Mouse (Mus musculus) v-Abl transformed pro-B cells (cell line): ENCODE results near the gene Hebp1.

Experiments used
- in situ Hi-C, 2 experiments: fragments of 400-800 bp; cut with MboI; formaldehyde crosslinking; loops; one replicate each; pipeline ENCODE4 v1.15.1; 2025; ENCODE audit not compliant: unreplicated experiment in 2 of 2

Gene Hebp1

DNA sequence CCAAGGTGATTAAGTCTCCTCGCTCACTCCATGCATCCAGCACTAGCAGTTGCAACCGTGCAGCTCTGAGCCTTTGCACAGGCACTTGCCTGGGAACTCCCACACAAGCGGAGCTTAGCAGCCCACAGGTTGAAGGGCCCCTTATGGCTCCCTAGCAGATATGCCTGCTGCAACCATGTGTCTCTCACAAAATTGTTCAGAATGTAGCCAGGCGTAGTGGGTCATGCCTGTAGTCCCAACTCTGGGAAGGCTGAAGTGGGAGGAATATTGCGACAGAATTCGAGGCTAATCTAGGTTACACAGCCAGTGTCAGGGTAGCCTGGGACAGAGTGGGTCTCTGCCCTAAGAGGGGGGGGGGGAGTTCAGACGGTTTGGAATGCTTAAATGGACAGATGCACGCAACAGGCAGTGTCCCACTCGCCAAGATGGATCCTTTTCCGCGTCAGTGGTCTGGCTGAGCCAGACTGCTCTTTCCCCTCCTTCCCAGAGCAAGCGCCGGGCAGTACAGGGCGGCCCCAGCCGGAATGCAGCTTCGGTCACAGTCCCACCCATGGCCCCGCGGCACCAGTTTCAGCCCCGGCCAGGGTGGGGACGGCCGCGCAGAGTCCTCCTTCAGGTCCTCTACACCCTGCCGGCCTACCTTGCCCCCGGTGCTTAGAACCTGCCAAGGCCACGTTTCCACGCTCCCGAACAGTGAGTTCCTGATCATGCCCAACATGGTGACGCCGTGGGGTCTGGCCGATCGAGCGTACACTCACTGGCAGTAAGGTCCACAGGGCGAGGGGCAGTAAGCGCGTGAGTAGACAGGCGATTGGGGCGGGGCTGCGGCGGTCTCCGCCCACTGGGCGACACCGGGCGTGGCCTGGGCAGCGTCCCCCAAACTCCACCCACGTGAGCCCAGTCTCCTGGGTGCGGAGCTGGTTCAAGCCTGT, 30.2 kb downstream of the Hebp1 start:
- in situ Hi-C loops, result no loop called here

DNA sequence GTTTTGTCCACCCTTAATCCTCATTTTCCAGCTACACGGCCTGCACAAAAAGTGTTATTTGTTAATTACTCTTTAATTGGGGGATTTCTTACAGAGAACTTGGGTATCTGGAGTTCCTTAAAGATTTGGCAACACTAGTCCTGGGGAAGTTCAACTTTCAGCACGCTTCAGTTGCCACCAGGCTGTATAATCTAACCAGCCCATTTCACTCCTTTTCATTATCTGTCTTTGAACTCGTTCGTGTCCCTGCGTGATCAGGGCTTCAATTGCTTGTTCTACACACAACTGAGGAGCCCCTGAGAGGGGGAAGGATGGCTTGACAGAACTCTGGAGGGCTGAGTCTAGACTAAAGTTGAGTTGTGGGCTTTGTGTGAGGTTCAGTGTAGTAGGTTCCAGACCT, 31.1 kb downstream of the Hebp1 start:
- in situ Hi-C loops, result no loop called here

DNA sequence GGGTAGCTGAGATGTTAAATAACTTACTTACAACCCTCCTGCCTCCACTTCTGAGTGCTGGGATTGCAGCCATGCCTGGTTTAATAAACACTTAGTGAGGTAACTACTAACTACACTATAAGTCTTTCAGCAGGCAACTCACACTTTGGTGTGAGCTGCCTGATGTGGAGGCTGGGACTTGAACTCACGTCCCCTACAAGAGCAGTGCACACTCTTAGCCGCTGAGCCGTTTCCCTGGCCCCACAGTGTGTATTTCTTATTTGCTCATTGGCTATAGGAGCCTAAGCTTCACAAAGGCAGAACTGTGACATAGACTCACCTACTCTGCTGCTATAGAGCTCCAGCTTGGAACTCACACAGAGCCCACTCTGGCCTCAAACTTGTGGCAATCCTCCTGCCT, 31.6 kb downstream of the Hebp1 start:
- in situ Hi-C loops, result no loop called here

DNA sequence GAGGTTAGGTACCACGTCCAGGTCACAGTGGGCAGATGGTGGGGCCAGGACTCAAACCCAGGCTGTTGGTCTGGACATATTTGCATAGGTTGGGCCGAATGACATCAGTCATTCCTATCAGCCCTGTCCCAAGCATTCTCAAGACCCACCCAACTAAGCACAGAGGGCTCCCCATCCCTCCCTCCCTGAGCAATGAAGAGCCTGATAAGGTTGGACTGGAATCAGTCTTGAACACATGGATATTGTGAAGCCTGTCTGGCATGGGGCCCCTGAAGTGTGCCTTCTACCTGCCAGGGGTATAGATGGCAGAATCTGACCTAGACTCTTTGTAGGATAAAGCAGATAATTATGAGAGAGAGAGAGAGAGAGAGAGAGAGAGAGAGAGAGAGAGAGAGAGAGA, 32.1 kb downstream of the Hebp1 start:
- in situ Hi-C loops, result no loop called here

DNA sequence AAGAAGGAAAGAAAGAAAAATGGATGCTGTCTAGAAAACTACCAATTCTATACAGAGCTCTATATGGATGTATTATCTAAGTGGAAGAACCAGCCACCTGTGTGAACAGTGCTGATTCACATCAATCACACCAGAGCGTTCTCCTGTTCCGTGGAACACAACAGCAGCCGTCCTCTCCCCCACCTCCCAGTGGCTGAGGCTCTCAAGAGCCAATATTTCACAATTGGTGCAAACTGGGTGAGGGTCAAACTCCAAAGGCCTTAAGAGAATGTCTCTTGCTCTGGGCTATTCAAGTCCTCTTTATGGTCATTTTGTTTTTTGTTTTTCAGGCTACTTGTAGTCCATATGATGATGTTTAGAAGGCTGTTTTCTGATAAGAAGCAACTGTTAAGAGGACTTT, 32.6 kb downstream of the Hebp1 start:
- in situ Hi-C loops, result no loop called here

DNA sequence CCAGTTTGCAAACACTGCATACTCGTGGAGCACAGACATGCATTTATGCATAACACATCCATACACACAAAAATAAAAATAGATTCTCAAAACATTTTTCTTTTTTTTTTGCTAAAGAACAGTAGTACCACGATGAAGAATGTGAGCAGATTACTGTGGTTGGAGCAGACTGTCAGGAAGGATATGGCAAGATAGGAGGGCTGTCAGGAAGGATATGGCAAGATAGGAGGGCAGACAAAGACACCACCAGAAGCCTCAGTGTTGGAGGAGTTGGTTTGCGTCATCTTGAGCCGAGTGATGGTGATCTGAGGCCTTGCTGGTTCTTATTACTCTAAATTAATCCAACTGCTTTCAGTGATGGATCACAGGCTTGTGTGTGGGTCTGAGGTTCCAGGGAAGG, 35.0 kb downstream of the Hebp1 start:
- in situ Hi-C loops, result no loop called here

- in situ Hi-C loops, result no loop called here
Measured at GRCm38 (mm10) chr6:135162311-135162710, 35.5 kb downstream of the Hebp1 start.

- in situ Hi-C loops, result no loop called here
Measured at GRCm38 (mm10) chr6:135161356-135161755, 36.5 kb downstream of the Hebp1 start.

- in situ Hi-C loops, result no loop called here
Measured at GRCm38 (mm10) chr6:135158509-135158908, 39.3 kb downstream of the Hebp1 start.

- in situ Hi-C loops, result no loop called here
Measured at GRCm38 (mm10) chr6:135157496-135157895, 40.3 kb downstream of the Hebp1 start.

DNA sequence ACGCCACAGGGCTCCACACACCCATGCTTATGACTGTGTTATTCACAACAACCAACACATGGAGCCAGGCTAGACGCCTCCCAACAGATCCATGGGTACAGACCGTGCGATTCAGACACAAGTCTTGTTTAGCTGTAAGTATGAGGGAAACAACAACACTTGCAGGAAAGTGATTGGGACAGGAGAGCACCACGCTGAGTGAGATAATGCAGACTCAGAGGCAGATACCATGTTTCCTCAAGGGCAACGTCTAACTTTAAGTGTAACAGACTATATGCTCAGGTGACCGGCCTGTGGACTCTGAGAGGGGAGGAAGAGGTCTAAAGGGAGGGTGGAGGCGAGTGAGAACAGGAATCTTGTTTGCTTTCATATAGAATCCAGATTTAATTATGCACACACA, 41.2 kb downstream of the Hebp1 start:
- in situ Hi-C loops, result no loop called here

- in situ Hi-C loops, result loop anchor here (5.0 kb wide), 2 partner anchors 94 to 224 kb away; no protein-coding TSS in a partner anchor
Measured at GRCm38 (mm10) chr6:135153719-135154118, 44.1 kb downstream of the Hebp1 start.

GRCm38 (mm10) chr6:135150311-135150710, 47.5 kb downstream of the Hebp1 start:
- in situ Hi-C loops, result loop anchor here (5.0 kb wide), 2 partner anchors 97 to 227 kb away; no protein-coding TSS in a partner anchor

- in situ Hi-C loops, result loop anchor here (5.0 to 25.0 kb wide), 4 partner anchors 98 to 712 kb away; no protein-coding TSS in a partner anchor
Measured at GRCm38 (mm10) chr6:135149722-135150121, 48.1 kb downstream of the Hebp1 start.

DNA sequence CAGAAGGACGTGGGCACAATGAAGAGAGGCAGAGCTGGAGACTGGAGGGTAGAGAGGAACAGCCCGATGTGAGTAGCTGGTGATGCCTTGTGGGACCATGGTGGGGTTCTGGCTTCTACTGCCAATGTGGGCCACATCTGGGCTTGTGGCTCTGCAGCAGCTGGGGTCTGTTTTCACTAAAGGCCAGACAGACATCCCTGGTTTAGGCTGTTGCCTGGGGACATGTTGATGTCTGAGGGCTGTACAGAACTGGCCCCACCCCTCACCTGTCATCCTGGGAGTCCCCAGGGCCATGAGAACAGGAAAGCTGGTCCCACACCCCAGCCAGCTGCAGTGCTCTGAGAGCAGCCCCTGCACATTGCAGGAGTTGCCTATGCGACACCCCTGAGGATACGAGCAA, 48.6 kb downstream of the Hebp1 start:
- in situ Hi-C loops, result loop anchor here in 1 of 2 experiments (10.0 to 25.0 kb wide), 2 partner anchors 124 to 712 kb away; no protein-coding TSS in a partner anchor

GRCm38 (mm10) chr6:135148506-135148905, 49.3 kb downstream of the Hebp1 start:
- in situ Hi-C loops, result loop anchor here in 1 of 2 experiments (10.0 to 25.0 kb wide), 2 partner anchors 124 to 711 kb away; no protein-coding TSS in a partner anchor

DNA sequence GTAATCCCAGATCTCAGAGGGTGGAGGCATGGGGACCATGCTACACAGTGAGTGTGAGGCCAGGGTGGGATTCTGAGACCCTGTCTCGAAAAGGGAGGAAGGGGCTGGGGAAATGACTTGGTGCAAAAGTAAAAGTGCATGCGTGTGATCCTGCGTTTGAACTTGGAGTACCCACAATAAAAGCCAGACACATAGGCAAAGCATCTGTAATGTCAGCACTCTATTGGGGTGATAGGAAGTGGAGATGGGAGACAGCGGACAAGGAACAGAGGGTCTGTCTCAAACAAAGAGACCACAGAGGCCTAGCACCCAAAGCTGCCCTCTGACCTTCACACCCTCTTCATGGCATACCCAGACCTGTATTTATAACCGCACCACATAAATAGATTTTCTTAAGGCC, 51.8 kb downstream of the Hebp1 start:
- in situ Hi-C loops, result loop anchor here in 1 of 2 experiments (10.0 to 25.0 kb wide), 2 partner anchors 121 to 709 kb away; no protein-coding TSS in a partner anchor

- in situ Hi-C loops, result loop anchor here in 1 of 2 experiments (10.0 to 25.0 kb wide), 2 partner anchors 120 to 707 kb away; no protein-coding TSS in a partner anchor
Measured at GRCm38 (mm10) chr6:135144516-135144915, 53.3 kb downstream of the Hebp1 start.

DNA sequence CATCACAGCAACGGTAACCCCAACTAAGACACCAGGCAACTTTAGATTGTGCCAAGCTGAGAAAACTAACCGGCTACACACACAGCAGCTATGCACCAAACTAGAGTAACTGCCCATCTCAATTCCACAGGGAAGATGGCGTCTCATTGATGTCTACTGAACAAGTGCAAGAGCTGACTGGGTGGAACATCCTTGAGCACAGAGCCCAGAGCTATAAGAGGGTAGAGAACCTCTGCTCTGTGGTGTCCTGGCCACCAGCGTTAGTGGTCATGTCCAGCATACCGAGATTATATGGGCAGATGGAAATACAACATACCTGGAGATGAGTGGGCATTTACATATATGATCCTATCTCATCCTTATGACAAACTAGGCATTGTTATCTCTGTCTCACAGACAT, 54.7 kb downstream of the Hebp1 start:
- in situ Hi-C loops, result loop anchor here in 1 of 2 experiments (10.0 to 25.0 kb wide), 2 partner anchors 118 to 706 kb away; no protein-coding TSS in a partner anchor

- in situ Hi-C loops, result loop anchor here in 1 of 2 experiments (10.0 to 25.0 kb wide), 2 partner anchors 117 to 704 kb away; no protein-coding TSS in a partner anchor
Measured at GRCm38 (mm10) chr6:135141451-135142147, 56.2 kb downstream of the Hebp1 start.

- in situ Hi-C loops, result loop anchor here in 1 of 2 experiments (25.0 kb wide), 1 partner anchor 701 kb away; no protein-coding TSS in a partner anchor
Measured at GRCm38 (mm10) chr6:135138746-135139145, 59.1 kb downstream of the Hebp1 start.
